27 mouse cellular contexts compared by ENCODE assay signal in genomic region chr11:28660377-28660776, GRCm38 (mm10).
DNase-seq lines count a peak whose midpoint lies in the region; ATAC-seq and TF ChIP-seq lines count a peak whose summit lies in the region.
"Had no signal": no experiment of that assay in that cellular context is flagged by ENCODE, and none has a peak within 500 bp of the region (broad histone marks: within the 10 kb centered on the region; RNA-seq: fewer than 3 reads in every experiment).

No protein-coding gene starts in this region.

- H3K36me3 ChIP-seq in embryonic facial prominence, embryonic 11.5 days (replicated peaks; ENCODE audit: control insufficient read depth, insufficient read depth, low read depth, low read length): no peaks in the 10 kb centered on the region
- no peaks in the 10 kb centered on the region for H3K36me3 ChIP-seq in embryonic facial prominence, embryonic 10.5 days (replicated peaks)
- H3K36me3 ChIP-seq: embryonic facial prominence, embryonic 12.5 days; heart, embryonic 10.5 days; heart, embryonic 13.5 days had no signal

- no peak for ATAC-seq in embryonic facial prominence, embryonic 11.5 days (replicated peaks; ENCODE audit: insufficient number of reproducible peaks, low FRiP score, low TSS enrichment, low read depth)
- peak; percentile 35 for ATAC-seq in Patski
- ATAC-seq: forebrain, embryonic 13.5 days; forebrain, embryonic 16.5 days; hindbrain, postnatal 0 days; inflammation-experienced regulatory T-cells, adult 6 months had no signal

- H3K4me1 ChIP-seq in embryonic facial prominence, embryonic 11.5 days (ENCODE audit: control insufficient read depth, insufficient read depth, low read length): no peaks in the 10 kb centered on the region
- H3K4me1 ChIP-seq in embryonic facial prominence, embryonic 10.5 days: peaks cover 13% of the 10 kb centered on the region
- H3K4me1 ChIP-seq: embryonic facial prominence, embryonic 12.5 days; forebrain, embryonic 13.5 days; heart, embryonic 13.5 days had no signal

- CTCF ChIA-PET in Patski (lab: Charles Lee): no interaction called here

- no peak for TF ChIP-seq CTCF in left cerebral cortex, adult 2 months (IDR thresholded peaks at IDR 0.05)
- TF ChIP-seq CTCF in Patski (IDR thresholded peaks at IDR 0.05): no peak

- no peaks in the 10 kb centered on the region for H3K9me3 ChIP-seq in embryonic facial prominence, embryonic 11.5 days (replicated peaks; ENCODE audit: control insufficient read depth, low read length)
- no peaks in the 10 kb centered on the region for H3K9me3 ChIP-seq in embryonic facial prominence, embryonic 10.5 days
- H3K9me3 ChIP-seq: embryonic facial prominence, embryonic 12.5 days; forebrain, embryonic 13.5 days; heart, embryonic 10.5 days; heart, embryonic 13.5 days had no signal

- H3K4me3 ChIP-seq in embryonic facial prominence, embryonic 11.5 days (ENCODE audit: low read depth, low read length): no peak overlapping the region
- H3K4me3 ChIP-seq in embryonic facial prominence, embryonic 10.5 days: no peak overlapping the region
- no peak overlapping the region for H3K4me3 ChIP-seq in left cerebral cortex, adult 2 months
- H3K4me3 ChIP-seq: embryonic facial prominence, embryonic 12.5 days; erythroblast, embryonic 14.5 days; forebrain, embryonic 13.5 days; heart, adult 2 months; heart, embryonic 10.5 days; heart, embryonic 13.5 days had no signal

- in situ Hi-C loops in Patski (cut with MboI; ENCODE audit: low pct_unique_long_range_greater_than_20kb): no loop called here

- 72% methylated on average over 4 of the region's 4 CpGs for WGBS in embryonic facial prominence, embryonic 11.5 days
- WGBS in embryonic facial prominence, embryonic 10.5 days: 69% methylated on average over 4 of the region's 4 CpGs

- H3K9ac ChIP-seq in embryonic facial prominence, embryonic 11.5 days (replicated peaks; ENCODE audit: low read length): no peak overlapping the region
- H3K9ac ChIP-seq: embryonic facial prominence, embryonic 12.5 days; forebrain, embryonic 13.5 days; heart, embryonic 13.5 days; hindbrain, embryonic 14.5 days had no signal

- no peaks in the 10 kb centered on the region for H3K27me3 ChIP-seq in embryonic facial prominence, embryonic 11.5 days (ENCODE audit: control insufficient read depth, insufficient read depth, low read length)
- no peaks in the 10 kb centered on the region for H3K27me3 ChIP-seq in embryonic facial prominence, embryonic 10.5 days (replicated peaks; ENCODE audit: low read depth, poor library complexity, severe bottlenecking)
- peaks cover 11% of the 10 kb centered on the region for H3K27me3 ChIP-seq in Patski
- H3K27me3 ChIP-seq: embryonic facial prominence, embryonic 12.5 days; forebrain, embryonic 13.5 days; heart, embryonic 13.5 days had no signal

- intact Hi-C loops in left cerebral cortex, adult 2 months (cut with DNase I): no loop called here
- intact Hi-C loops in left cerebral cortex, postnatal 4 days (cut with DNase I): no loop called here

- no peak overlapping the region for H3K4me2 ChIP-seq in embryonic facial prominence, embryonic 11.5 days (ENCODE audit: low read depth, low read length)
- H3K4me2 ChIP-seq: embryonic facial prominence, embryonic 12.5 days; forebrain, embryonic 13.5 days; heart, embryonic 13.5 days; hindbrain, embryonic 14.5 days had no signal

- POLR2A ChIA-PET in Patski (lab: Charles Lee): no interaction called here

- H3K27ac ChIP-seq in embryonic facial prominence, embryonic 11.5 days (replicated peaks; ENCODE audit: low read depth, low read length): no peak overlapping the region
- no peak overlapping the region for H3K27ac ChIP-seq in embryonic facial prominence, embryonic 10.5 days (replicated peaks)
- peak overlapping the region; percentile 36; the same call in 1 of the 2 replicates for H3K27ac ChIP-seq in left cerebral cortex, adult 2 months
- H3K27ac ChIP-seq: embryonic facial prominence, embryonic 12.5 days; forebrain, embryonic 13.5 days; heart, adult 2 months; heart, embryonic 10.5 days; heart, embryonic 13.5 days; hindbrain, embryonic 14.5 days; hindbrain, postnatal 0 days had no signal

- peak; percentile 9 for DNase-seq in embryonic facial prominence, embryonic 11.5 days (ENCODE audit: low spot score)
- DNase-seq in embryonic facial prominence, embryonic 10.5 days (ENCODE audit: low spot score): no peak
- no peak for DNase-seq in left cerebral cortex, adult 2 months (ENCODE audit: extremely low spot score in 1 of 2, low spot score in 2 of 2)
- no peak for DNase-seq in left cerebral cortex, postnatal 4 days
- no peak for DNase-seq in Patski (ENCODE audit: low read depth, low spot score)
- peak; percentile 44 for DNase-seq in telencephalon, adult 2 months (ENCODE audit: low read depth, low spot score)
- DNase-seq in gastrocnemius, adult 8-10 months (ENCODE audit: low spot score in 2 of 2): no peak
- DNase-seq: adrenal gland, postnatal 10 days; adrenal gland, postnatal 36 days; cerebellum, adult 11 months; cerebellum, adult 2 months; cerebellum, adult 9-11 months; cerebellum, postnatal 25 days; gastrocnemius, postnatal 10 days; gastrocnemius, postnatal 36 days; heart, adult 2 months; heart, postnatal 14 days; heart, postnatal 4 days had no signal

Comparison
In these comparisons a context has a peak if more than half of its experiments do, and no peak if none do; other contexts are left out.
1. DNase-seq: peak in embryonic facial prominence, embryonic 11.5 days (single experiment) and telencephalon, adult 2 months (single experiment); none in embryonic facial prominence, embryonic 10.5 days (single experiment), left cerebral cortex, adult 2 months (0 of 2), left cerebral cortex, postnatal 4 days (single experiment), Patski (single experiment) and gastrocnemius, adult 8-10 months (0 of 2).